Mouse (Mus musculus) stomach, embryonic 16.5 days (tissue): ENCODE measurements around the gene Tpst2. TPM values are rescaled to one million over a fixed set of nuclear protein-coding genes. Genes with fewer than 3 reads are reported as not detected.

Source experiments
- ATAC-seq: fragments of 200-750 bp; cut with Nextera tagmentation; 2 replicates; pipeline ENCODE4 v1.8.0; 2017; ENCODE audit warnings: moderate number of reproducible peaks, moderate TSS enrichment; ENCODE audit not compliant: insufficient read depth, low FRiP score
- H3K27ac ChIP-seq: fragments of 300-500 bp; sonication (generic); 2 replicates; pipeline ENCODE4 v1.5.1; 2014; ENCODE audit warnings: low read length
- H3K27me3 ChIP-seq: fragments of 300-500 bp; sonication (generic); 2 replicates; pipeline ENCODE4 v1.6.1; 2014; ENCODE audit warnings: low read length, control low read depth, mixed read lengths; ENCODE audit not compliant: control insufficient read depth, insufficient read depth
- H3K36me3 ChIP-seq: fragments of 300-500 bp; sonication (generic); 2 replicates; pipeline ENCODE4 v1.6.1; 2014; ENCODE audit warnings: low read length; ENCODE audit not compliant: control insufficient read depth, insufficient read depth
- H3K4me1 ChIP-seq: fragments of 300-500 bp; sonication (generic); 2 replicates; pipeline ENCODE4 v1.6.1; 2014; ENCODE audit warnings: low read length, control low read depth, mixed read lengths; ENCODE audit not compliant: control insufficient read depth, insufficient read depth
- H3K4me2 ChIP-seq: fragments of 300-500 bp; sonication (generic); 2 replicates; pipeline ENCODE4 v1.6.1; 2014; ENCODE audit warnings: low read depth, low read length, mixed read lengths
- H3K4me3 ChIP-seq: fragments of 300-500 bp; sonication (generic); replicated peaks from 2 replicates; pipeline ENCODE4 v1.5.1; 2014; ENCODE audit warnings: mild to moderate bottlenecking, low read length
- H3K9ac ChIP-seq: fragments of 300-500 bp; sonication (generic); 2 replicates; pipeline ENCODE4 v1.6.1; 2014; ENCODE audit warnings: low read length
- H3K9me3 ChIP-seq: fragments of 300-500 bp; sonication (generic); replicated peaks from 2 replicates; pipeline ENCODE4 v1.6.1; 2016; ENCODE audit warnings: low read length, control low read depth; ENCODE audit not compliant: control insufficient read depth
- WGBS: fragments of 180-500 bp; shearing (Covaris S2); extraction: QIAGEN DNeasy Blood & Tissue Kit; methylation state at CpG from one replicate; pipeline ENCODE4 v1.1.7; 2014; 5-methylcytosine and 5-hydroxymethylcytosine counted together
- polyA plus RNA-seq: library from polyadenylated mRNA; unstranded; fragments of >200 nt; fragmentation: Nextera tagmentation; extraction: Ambion mirVana; gene quantifications from 2 replicates; pipeline ENCODE4 v1.2.1, GENCODE M21; 2015

The Tpst2 gene
- polyA plus RNA-seq, 1 experiment from 2014 or later: 40.0 TPM

DNA sequence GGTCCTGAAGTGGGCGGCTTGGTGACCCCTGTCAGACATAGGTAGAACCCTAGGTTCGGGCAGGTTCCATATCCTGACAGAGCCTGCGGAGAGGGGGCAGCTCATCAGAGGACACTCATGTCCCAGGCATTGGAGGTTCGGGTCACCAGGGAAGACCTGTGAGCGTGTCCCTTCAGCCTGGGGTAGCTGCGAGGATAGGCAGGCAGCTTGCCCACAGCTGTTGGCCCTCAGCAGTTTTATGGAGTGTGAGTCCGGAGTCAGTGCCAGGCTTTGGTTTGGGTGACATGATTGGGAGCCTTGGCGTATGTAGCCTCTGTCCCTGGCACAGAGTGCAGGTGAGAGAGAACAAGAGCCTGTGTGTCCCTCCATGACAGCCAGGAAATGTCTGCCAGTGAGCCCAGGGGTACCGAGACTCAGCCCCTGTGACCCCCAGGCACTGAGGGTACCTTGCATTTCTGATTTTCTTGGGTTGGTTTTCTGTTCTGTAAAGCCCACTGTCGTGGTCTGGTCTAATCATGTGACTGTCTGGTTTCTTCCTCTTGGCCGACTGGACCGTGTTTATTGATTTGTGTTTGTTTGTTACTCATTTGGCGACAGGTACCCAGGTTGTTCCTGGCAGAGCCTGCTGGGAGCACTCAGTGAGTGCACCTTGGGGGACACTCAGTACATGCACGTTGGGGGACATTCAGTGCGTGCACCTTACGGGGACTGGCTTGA is 13.5 kb downstream of the Tpst2 start:
- 81% methylated on average over 16 of the region's 16 CpGs for whole genome bisulfite sequencing
- peaks cover 20% of the 10 kb centered on the region for H3K4me1 ChIP-seq
- no peak overlapping the region; the same call in 1 of the 2 replicates for H3K9ac ChIP-seq
- H3K9me3 ChIP-seq: no peaks in the 10 kb centered on the region
- H3K4me2 ChIP-seq: no peak overlapping the region
- ATAC-seq: no peak
- no peak overlapping the region for H3K4me3 ChIP-seq
- no peaks in the 10 kb centered on the region for H3K36me3 ChIP-seq
- no peaks in the 10 kb centered on the region for H3K27me3 ChIP-seq
- no peak overlapping the region for H3K27ac ChIP-seq

DNA sequence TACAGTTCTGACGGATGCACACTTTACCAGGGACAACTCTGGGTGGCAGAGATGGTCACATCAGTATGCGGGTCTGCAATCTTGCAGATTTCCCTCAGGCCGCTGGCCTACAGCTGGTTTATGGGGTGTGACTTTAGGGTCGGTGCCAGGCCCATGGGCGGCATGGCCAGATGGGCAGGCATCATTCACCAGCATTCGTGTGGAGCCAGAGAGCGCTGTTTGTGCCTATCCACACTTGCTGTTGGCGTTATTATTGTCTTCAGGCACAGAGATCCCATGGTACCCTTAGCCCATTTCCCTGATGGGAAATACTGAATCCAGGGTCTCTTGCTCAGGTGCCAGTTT is 14.0 kb downstream of the Tpst2 start:
- H3K4me2 ChIP-seq: no peak overlapping the region
- H3K36me3 ChIP-seq: no peaks in the 10 kb centered on the region
- H3K9ac ChIP-seq: no peak overlapping the region
- H3K9me3 ChIP-seq: no peaks in the 10 kb centered on the region
- peaks cover 20% of the 10 kb centered on the region for H3K4me1 ChIP-seq
- no peak for ATAC-seq
- H3K4me3 ChIP-seq: no peak overlapping the region
- 93% methylated on average over 8 of the region's 8 CpGs for WGBS
- H3K27ac ChIP-seq: no peak overlapping the region
- H3K27me3 ChIP-seq: no peaks in the 10 kb centered on the region

DNA sequence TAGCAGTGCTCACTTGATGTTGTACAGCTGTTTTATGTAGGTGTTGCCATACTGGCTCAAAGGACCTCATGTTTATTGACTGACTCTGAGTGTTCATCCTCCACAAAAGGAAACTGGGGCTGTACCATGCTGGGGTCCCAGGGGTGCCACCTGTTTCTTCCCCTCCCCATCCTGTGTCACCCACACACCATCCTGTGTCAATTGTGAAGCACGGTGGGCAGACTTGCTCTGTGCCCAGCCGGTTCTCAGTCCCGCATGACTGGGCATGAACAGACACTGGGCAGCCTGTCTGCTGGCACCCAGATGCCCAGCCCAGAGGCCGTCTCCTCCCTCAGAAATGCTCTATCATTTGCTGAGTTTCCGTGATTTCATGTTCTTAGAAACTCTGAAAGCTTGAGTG is 15.4 kb downstream of the Tpst2 start:
- no peak for ATAC-seq
- Histone ChIP-seq H3K9me3 (no peaks in the 10 kb centered on the region), H3K4me2 (no peak overlapping the region), H3K4me3 (no peak overlapping the region), H3K9ac (no peak overlapping the region), H3K27ac (no peak overlapping the region), H3K27me3 (no peaks in the 10 kb centered on the region), H3K4me1 (peaks cover 19% of the 10 kb centered on the region), H3K36me3 (no peaks in the 10 kb centered on the region)
- 91% methylated on average over 5 of the region's 5 CpGs for WGBS

DNA sequence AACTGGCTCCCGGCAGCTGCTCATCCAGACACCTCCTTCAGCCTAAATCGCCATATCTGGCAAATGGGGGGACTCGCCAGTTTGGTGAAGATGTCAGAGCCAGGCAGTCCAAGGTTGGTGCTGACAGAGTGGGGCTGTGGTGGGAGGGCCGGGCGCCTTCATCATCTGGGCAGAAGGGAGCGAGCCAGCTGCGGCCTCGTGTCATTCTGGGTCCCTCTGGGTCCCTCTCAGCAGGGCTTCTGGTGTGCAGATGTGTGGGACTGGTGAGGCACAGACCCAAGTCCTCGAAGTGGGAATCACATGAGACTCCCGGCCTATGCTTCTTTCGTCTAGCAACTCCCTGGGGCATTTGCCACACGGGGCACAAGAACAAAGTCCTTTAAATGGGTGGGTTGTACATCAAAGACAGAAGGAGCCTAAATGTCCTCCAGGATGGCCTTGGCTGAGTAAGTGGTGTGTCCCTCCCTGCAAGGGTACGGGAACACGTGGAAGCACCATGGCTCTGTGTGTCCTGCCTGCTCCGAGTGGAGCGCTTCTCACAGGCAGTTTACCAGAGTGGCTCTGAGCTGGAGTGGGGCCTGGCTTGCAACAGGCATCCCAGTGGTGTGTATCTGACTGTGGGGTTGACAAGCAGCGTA is 16.0 kb downstream of the Tpst2 start:
- no peaks in the 10 kb centered on the region for H3K27me3 ChIP-seq
- H3K27ac ChIP-seq: no peak overlapping the region
- H3K9ac ChIP-seq: no peak overlapping the region
- no peaks in the 10 kb centered on the region for H3K36me3 ChIP-seq
- H3K9me3 ChIP-seq: no peaks in the 10 kb centered on the region
- H3K4me2 ChIP-seq: no peak overlapping the region
- 82% methylated on average over 17 of the region's 17 CpGs for WGBS
- H3K4me3 ChIP-seq: no peak overlapping the region
- ATAC-seq: no peak
- H3K4me1 ChIP-seq: peaks cover 18% of the 10 kb centered on the region

DNA sequence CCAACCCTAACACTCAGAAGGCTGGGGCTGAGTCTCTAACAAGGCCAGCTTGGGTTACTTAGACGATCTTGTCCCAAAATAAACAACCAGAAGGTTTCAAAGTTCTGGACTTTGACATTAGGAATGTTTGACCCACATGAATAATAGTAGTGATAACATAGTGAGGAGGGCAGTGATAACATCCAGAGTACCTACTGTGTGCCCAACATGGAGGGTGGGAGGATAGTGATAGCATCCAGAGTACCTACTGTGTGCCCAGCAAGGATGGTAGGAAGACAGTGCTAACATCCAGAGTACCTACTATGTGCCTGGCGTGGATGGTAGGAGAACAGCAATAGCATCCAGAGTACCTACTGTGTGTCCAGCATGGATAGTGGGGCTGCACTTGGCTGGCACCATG is 17.3 kb downstream of the Tpst2 start:
- H3K4me2 ChIP-seq: no peak overlapping the region
- H3K9ac ChIP-seq: no peak overlapping the region
- ATAC-seq: no peak
- H3K4me3 ChIP-seq: no peak overlapping the region
- H3K27me3 ChIP-seq: no peaks in the 10 kb centered on the region
- 48% methylated on average over 2 of the region's 2 CpGs for WGBS
- no peak overlapping the region for H3K27ac ChIP-seq
- H3K4me1 ChIP-seq: 0 out of 2 replicates have a peak, but pooled peaks cover 9% of the 10 kb centered on the region
- no peaks in the 10 kb centered on the region for H3K36me3 ChIP-seq
- no peaks in the 10 kb centered on the region for H3K9me3 ChIP-seq

DNA sequence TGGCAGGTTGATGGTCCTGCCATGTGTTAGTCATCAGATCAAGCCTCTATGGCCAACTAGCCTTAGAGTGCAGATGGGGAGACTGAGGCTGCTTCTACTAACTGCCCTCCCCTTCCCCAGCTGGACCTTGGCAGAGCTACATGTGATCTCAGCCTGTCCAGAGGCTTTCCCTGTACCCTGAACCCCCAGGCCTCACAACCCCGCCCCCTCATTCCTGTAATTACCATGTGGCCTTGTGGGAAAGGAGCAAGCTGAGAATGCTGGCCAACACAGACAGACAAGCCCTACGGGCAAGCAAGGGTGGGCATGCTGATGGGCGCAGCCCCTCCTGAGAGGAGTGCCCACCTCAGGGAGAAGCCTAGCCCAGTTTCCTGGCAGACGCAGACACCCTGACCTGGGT is 18.2 kb downstream of the Tpst2 start:
- Histone ChIP-seq H3K4me1 (0 out of 2 replicates have a peak, but pooled peaks cover 7% of the 10 kb centered on the region), H3K9me3 (no peaks in the 10 kb centered on the region), H3K27me3 (no peaks in the 10 kb centered on the region), H3K27ac (no peak overlapping the region), H3K4me3 (no peak overlapping the region), H3K36me3 (no peaks in the 10 kb centered on the region), H3K4me2 (no peak overlapping the region), H3K9ac (no peak overlapping the region)
- ATAC-seq: no peak
- WGBS: 77% methylated on average over 4 of the region's 4 CpGs

DNA sequence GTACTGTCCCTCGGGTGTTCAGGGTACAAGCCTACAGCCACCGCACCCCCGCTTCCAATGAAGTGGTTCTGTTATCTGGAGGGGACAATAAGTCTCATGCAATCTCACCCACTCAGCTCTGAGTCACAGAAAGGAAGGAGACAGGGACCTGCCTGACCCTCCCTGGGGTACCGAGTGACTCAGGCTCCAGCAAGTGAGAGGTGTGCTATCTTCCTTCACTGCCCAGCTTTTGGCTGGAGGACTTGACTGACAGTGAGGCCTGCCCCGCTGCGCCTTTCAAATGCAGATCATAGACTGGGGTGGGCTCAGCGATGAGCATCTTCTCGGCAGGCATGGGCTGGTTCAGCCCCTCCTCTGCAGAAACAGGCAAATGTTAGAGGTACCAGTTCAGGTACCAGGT is 18.7 kb downstream of the Tpst2 start:
- Histone ChIP-seq H3K4me3 (no peak overlapping the region), H3K27me3 (no peaks in the 10 kb centered on the region), H3K4me2 (no peak overlapping the region), H3K27ac (no peak overlapping the region), H3K36me3 (no peaks in the 10 kb centered on the region), H3K9me3 (no peaks in the 10 kb centered on the region), H3K9ac (no peak overlapping the region), H3K4me1 (peaks cover 7% of the 10 kb centered on the region; the same call in 1 of the 2 replicates)
- 65% methylated on average over 8 of the region's 8 CpGs for WGBS
- ATAC-seq: no peak

DNA sequence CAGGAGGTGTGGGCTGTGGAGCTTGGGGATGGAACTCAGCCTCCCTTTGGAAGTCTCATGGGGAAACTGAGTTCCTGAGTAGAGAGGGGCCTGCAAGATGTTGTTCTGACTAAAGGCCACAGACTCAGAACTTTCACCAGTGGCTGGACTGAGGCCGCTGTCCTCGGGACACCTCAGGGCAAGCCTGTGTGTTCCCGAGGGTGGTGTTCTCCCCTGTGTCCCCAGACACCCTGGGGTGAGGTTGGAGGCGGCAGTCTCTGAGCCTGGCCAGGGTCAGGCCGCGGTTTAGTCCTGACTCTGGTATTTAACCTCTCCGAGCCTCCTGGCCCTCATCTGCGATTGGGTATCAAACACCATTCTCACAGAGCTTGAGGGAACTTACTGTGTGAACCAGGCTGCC is 19.1 kb downstream of the Tpst2 start:
- Histone ChIP-seq H3K4me1 (peaks cover 11% of the 10 kb centered on the region; the same call in 1 of the 2 replicates), H3K9me3 (no peaks in the 10 kb centered on the region), H3K4me2 (no peak overlapping the region), H3K36me3 (no peaks in the 10 kb centered on the region), H3K9ac (no peak overlapping the region), H3K27ac (no peak overlapping the region), H3K4me3 (no peak overlapping the region), H3K27me3 (no peaks in the 10 kb centered on the region)
- no peak for ATAC-seq
- 69% methylated on average over 8 of the region's 8 CpGs for WGBS

DNA sequence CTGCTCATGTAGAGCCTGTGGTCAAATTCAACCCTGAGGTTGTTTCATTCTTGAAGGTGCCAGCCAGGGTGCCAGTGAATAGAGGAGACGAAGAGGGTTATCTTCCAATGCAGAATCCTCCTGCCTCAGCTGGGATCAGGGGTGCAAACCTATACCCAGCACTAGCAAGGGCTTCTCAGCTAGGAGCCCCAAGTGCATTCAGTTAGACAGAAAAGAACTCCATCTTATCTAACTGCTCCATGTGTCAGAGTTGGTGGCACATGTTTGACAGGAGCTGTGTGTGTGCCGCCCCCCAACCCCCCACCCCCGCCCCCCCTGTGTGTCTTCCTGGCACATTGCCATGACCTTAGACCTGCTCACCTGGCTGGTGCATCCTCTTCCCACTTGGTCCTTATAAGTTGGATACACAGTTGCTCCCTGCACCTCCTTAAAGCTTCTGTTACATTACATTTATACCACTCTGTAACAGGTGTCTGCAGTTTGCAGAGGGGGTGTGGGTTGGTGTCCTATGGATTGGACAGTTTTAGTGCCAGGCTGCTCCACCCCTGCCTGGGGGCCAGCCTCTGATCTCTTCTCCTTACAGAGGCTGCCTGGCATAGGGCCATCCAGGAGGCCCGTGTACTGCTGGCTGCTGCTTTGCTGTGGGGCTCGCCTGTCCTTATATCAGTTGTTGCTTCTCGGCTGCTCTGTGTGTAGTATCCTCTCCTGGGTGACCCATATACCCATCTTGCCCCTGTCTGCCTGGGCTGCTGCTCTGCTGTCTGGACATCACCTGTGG is 20.1 kb downstream of the Tpst2 start:
- Histone ChIP-seq H3K9me3 (no peaks in the 10 kb centered on the region), H3K36me3 (no peaks in the 10 kb centered on the region), H3K4me2 (no peak overlapping the region), H3K9ac (no peak overlapping the region), H3K27ac (peak overlapping the region; percentile 67), H3K27me3 (no peaks in the 10 kb centered on the region), H3K4me3 (no peak overlapping the region), H3K4me1 (peaks cover 17% of the 10 kb centered on the region)
- WGBS: 58% methylated on average over 6 of the region's 6 CpGs
- ATAC-seq: peak; percentile 22; the same call in 1 of the 2 replicates
